Mouse (Mus musculus): Measurements from ENCODE around the gene Ogdh. TPM values are rescaled to one million over a fixed set of nuclear protein-coding genes. Genes with fewer than 3 reads are reported as not detected.

Ogdh gene
- polyA plus RNA-seq, 1 experiment from 2014 or later, result 123 TPM

DNA sequence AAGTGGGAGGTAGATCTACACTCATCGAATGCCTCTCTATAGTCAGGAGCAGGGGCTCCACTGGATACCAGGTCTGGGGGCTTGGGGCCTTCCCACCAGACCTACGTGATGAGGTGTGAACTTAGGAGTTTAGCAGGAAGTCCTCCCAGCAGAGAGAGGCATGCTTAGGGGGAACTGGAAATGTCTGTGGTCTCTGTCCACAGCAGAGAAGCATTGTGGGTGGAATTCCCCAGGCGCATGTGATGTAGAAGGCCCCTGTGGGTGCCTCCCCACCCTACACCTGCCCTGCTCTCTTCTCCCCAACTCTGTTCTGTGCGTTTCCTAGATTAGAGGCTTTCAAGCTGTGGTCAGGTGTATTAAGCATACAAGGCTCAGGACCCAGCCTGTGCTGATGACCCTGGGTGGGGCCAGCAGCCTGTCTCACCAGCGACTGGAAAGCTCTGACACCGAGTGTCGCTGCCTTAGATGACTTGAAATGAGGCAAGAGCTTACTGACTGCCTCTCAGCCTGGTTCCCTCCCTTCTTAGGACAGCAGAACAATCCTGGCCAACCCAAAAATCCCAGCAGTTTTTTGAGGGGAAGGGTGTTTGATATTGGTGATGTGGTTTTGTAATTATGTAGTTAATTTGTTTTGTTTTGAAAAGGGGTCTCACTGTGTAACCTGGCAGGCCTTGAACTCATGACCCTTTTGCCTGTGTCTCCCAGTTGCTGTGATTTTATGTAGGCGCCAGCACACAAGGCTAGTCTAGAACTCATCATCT lies 100.3 kb downstream of the Ogdh start:
- Histone ChIP-seq H3K9ac (no peak overlapping the region), H3K27me3 (ENCODE audit: control insufficient read depth, insufficient read depth, low read length) (no peaks in the 10 kb centered on the region), H3K36me3 (replicated peaks; ENCODE audit: control insufficient read depth, insufficient read depth) (peaks cover 36% of the 10 kb centered on the region), H3K9me3 (ENCODE audit: control insufficient read depth, low read length) (no peaks in the 10 kb centered on the region), H3K27ac (no peak overlapping the region), H3K4me2 (replicated peaks) (no peak overlapping the region), H3K4me1 (replicated peaks; ENCODE audit: control insufficient read depth, insufficient read depth, low read length) (peaks cover 20% of the 10 kb centered on the region), H3K4me3 (replicated peaks; ENCODE audit: low read length) (no peak overlapping the region)
- WGBS, result 94% methylated on average over 8 of the region's 8 CpGs
- ATAC-seq (ENCODE audit: low FRiP score) (no peak), DNase-seq (ENCODE audit: low spot score) (no peak)

DNA sequence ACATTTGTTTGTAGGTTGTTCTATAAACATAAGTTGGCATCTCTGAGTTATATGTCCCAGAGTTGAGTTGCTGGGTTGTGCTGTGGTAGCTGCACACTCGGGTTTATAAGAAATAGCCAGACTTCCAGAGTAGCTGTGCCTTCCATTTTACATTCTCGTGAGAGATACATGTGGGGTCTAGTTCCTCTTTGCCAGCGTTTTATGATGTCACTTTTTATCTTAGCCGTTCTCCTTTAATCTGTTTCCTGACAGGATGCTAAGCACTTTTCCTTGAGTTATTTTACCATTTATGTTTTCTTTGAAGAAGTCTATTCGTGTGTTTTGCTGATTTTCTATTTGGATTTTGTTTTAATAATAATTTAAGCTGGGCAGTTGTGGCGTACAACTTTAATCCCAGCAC lies 101.4 kb downstream of the Ogdh start:
- H3K4me1 ChIP-seq (replicated peaks; ENCODE audit: control insufficient read depth, insufficient read depth, low read length), result peaks cover 20% of the 10 kb centered on the region
- no peak for DNase-seq (ENCODE audit: low spot score)
- no peak overlapping the region for H3K9ac ChIP-seq
- no peak overlapping the region for H3K4me3 ChIP-seq (replicated peaks; ENCODE audit: low read length)
- H3K9me3 ChIP-seq (ENCODE audit: control insufficient read depth, low read length), result no peaks in the 10 kb centered on the region
- 91% methylated on average over 6 of the region's 6 CpGs for WGBS
- peaks cover 47% of the 10 kb centered on the region for H3K36me3 ChIP-seq (replicated peaks; ENCODE audit: control insufficient read depth, insufficient read depth)
- H3K27me3 ChIP-seq (ENCODE audit: control insufficient read depth, insufficient read depth, low read length), result no peaks in the 10 kb centered on the region
- no peak overlapping the region for H3K27ac ChIP-seq
- no peak overlapping the region for H3K4me2 ChIP-seq (replicated peaks)
- ATAC-seq (ENCODE audit: low FRiP score), result no peak

DNA sequence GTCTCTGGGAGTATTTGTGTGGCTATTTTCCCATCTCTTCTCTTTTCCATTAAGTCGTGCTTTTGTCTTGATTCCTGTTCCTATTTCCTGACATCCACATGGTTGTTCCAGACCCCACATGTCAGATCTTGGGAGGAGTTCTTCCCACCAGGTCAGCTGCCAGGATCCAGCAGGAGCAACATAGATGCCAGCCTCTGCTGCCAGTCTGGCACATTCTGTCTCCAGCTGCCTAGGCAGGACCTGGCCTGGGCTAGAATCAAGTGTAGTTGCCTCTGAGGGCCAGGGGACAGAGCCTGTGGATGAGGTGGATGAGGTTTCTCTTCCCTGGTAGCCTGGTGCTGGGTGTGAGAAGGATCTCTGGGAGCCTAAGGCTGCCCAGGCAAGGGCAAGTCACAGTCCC lies 102.4 kb downstream of the Ogdh start:
- peaks cover 58% of the 10 kb centered on the region for H3K36me3 ChIP-seq (replicated peaks; ENCODE audit: control insufficient read depth, insufficient read depth)
- H3K4me1 ChIP-seq (replicated peaks; ENCODE audit: control insufficient read depth, insufficient read depth, low read length), result peaks cover 20% of the 10 kb centered on the region
- H3K4me3 ChIP-seq (replicated peaks; ENCODE audit: low read length), result no peak overlapping the region
- WGBS, result 84% methylated on average over 1 of the region's 1 CpGs
- H3K9ac ChIP-seq, result 0 out of 2 replicates have a peak overlapping the region, but pooled peaks have one; percentile 16
- ATAC-seq (ENCODE audit: low FRiP score), result no peak
- H3K27me3 ChIP-seq (ENCODE audit: control insufficient read depth, insufficient read depth, low read length), result no peaks in the 10 kb centered on the region
- H3K27ac ChIP-seq, result no peak overlapping the region
- DNase-seq (ENCODE audit: low spot score), result no peak
- H3K9me3 ChIP-seq (ENCODE audit: control insufficient read depth, low read length), result no peaks in the 10 kb centered on the region
- no peak overlapping the region for H3K4me2 ChIP-seq (replicated peaks)

DNA sequence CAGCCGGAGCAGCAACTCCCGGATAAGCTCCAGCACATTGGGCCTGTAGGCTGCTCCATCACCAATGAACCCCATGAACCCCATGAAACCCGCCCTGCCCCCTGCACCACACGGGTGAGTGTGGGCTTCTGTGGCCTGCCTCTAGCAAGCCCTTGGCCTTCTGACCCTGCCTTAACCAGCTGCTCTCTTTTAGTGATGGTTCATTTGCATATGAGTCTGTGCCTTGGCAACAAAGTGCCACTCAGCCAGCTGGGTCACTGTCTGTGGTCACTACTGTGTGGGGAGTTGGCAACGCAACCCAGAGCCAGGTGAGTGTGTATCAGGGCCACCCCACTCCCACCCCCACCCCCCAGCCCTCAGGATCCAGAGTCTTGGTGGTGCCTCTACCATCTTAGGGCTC lies 104.1 kb downstream of the Ogdh start:
- no peaks in the 10 kb centered on the region for H3K9me3 ChIP-seq (ENCODE audit: control insufficient read depth, low read length)
- peaks cover 75% of the 10 kb centered on the region for H3K36me3 ChIP-seq (replicated peaks; ENCODE audit: control insufficient read depth, insufficient read depth)
- ATAC-seq (ENCODE audit: low FRiP score) (no peak; the same call in 1 of the 2 replicates), DNase-seq (ENCODE audit: low spot score) (no peak)
- H3K27ac ChIP-seq, result no peak overlapping the region
- WGBS, result 64% methylated on average over 5 of the region's 5 CpGs
- no peaks in the 10 kb centered on the region for H3K27me3 ChIP-seq (ENCODE audit: control insufficient read depth, insufficient read depth, low read length)
- H3K4me2 ChIP-seq (replicated peaks), result no peak overlapping the region
- no peak overlapping the region for H3K4me3 ChIP-seq (replicated peaks; ENCODE audit: low read length)
- H3K4me1 ChIP-seq (replicated peaks; ENCODE audit: control insufficient read depth, insufficient read depth, low read length), result peaks cover 14% of the 10 kb centered on the region
- no peak overlapping the region for H3K9ac ChIP-seq

DNA sequence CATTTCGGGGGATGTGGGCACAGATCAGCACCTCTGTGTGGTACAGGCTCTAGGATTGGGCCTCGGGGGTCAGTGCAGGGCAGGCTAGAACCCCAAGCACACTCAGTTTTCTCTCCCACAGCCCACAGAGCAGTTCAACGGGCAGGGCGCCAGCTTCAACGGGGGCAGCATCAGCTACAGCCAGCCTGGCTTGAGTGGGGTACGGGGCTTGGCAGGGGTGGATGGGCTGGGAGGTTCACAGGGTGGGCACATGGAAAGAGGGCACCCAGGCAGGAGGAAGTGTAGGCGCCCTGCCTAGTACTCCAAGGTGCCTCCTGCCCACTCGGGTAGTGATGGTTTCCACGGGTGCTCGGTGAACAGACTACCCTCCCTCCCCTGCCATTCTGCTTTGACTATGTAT lies 106.7 kb downstream of the Ogdh start:
- no peak for DNase-seq (ENCODE audit: low spot score)
- WGBS, result 92% methylated on average over 10 of the region's 10 CpGs
- Histone ChIP-seq H3K9me3 (ENCODE audit: control insufficient read depth, low read length) (no peaks in the 10 kb centered on the region), H3K4me3 (replicated peaks; ENCODE audit: low read length) (no peak overlapping the region), H3K9ac (no peak overlapping the region), H3K27ac (no peak overlapping the region), H3K36me3 (replicated peaks; ENCODE audit: control insufficient read depth, insufficient read depth) (peaks cover 89% of the 10 kb centered on the region), H3K27me3 (ENCODE audit: control insufficient read depth, insufficient read depth, low read length) (no peaks in the 10 kb centered on the region), H3K4me1 (replicated peaks; ENCODE audit: control insufficient read depth, insufficient read depth, low read length) (no peaks in the 10 kb centered on the region), H3K4me2 (replicated peaks) (no peak overlapping the region)
- ATAC-seq (ENCODE audit: low FRiP score), result no peak

DNA sequence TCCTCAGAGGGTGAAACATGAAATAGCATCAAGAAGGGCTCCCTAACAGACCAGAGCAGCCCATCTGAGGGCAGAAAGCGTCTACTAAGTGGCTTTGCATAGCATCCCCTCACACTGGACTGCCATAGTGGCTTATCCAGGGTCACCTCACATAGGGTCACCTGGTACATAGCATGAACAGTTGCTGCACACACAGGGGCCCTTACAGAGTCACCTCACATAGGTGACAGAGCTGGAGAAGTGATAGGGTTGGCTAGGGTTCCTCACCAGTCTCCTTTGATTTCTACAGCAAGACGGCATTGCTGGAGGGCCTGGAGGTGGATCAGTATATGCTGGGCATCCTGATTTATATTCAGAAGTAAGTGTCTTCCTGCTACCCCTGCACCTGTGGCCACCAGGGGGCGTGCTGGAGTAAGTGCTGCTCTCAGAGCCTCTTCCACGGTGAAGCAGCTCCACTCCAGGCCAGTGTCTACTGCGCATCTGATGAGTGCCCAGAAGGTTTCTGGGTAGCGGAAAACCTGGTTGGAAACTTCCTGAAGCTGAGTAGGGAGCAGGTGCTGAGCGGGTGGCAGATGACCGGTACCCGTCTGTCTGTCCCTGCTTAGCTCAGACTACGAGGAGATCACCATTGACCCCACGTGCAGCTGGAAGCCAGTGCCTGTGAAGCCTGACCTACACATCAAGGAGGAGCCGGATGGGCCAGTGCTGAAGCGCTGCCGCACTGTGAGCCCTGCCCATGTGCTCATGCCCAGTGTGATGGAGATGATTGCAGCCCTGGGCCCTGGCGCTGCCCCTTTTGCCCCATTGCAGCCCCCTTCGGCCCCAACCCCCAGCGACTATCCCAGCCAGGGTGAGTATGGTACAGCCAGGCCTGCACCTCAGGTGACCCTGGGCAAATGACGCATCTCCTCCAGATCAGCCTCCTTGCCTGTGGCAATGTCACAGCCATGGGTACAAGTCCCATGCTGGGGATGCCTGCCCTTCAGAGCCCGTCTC lies 111.4 kb downstream of the Ogdh start:
- Histone ChIP-seq H3K27ac (no peak overlapping the region), H3K9me3 (ENCODE audit: control insufficient read depth, low read length) (no peaks in the 10 kb centered on the region), H3K4me1 (replicated peaks; ENCODE audit: control insufficient read depth, insufficient read depth, low read length) (peaks cover 4% of the 10 kb centered on the region; the same call in 1 of the 2 replicates), H3K4me2 (replicated peaks) (no peak overlapping the region), H3K4me3 (replicated peaks; ENCODE audit: low read length) (no peak overlapping the region), H3K27me3 (ENCODE audit: control insufficient read depth, insufficient read depth, low read length) (no peaks in the 10 kb centered on the region), H3K36me3 (replicated peaks; ENCODE audit: control insufficient read depth, insufficient read depth) (peaks cover 86% of the 10 kb centered on the region), H3K9ac (no peak overlapping the region)
- ATAC-seq (ENCODE audit: low FRiP score) (no peak), DNase-seq (ENCODE audit: low spot score) (no peak)
- 88% methylated on average over 19 of the region's 19 CpGs for WGBS

DNA sequence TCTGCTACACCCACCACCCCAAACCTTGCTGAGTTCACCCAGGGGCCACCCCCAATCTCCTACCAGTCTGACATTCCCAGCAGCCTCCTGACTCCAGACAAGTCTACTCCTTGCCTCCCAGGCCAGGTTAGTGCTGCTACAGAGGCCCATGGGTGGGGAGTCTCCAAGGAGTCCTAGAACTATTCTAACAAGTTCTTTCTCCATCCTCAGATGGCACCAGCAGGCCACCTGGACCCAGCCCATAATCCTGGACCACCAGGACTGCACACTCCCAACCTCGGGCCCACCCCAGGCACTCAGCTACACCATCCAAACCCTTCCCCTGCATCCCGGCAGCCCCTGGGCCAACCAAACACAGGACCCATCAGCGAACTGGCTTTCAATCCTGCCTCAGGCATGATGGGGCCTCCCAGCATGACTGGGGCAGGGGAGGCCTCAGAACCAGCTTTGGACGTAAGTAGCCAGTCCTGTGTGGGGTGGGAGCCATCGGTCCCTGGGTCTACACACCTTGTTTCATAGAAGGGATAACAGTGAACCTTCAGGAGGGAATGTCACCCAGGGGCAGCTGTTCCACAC lies 112.5 kb downstream of the Ogdh start:
- ATAC-seq (ENCODE audit: low FRiP score), result no peak
- WGBS, result 97% methylated on average over 5 of the region's 5 CpGs
- no peak for DNase-seq (ENCODE audit: low spot score)
- Histone ChIP-seq H3K27me3 (ENCODE audit: control insufficient read depth, insufficient read depth, low read length) (no peaks in the 10 kb centered on the region), H3K36me3 (replicated peaks; ENCODE audit: control insufficient read depth, insufficient read depth) (peaks cover 75% of the 10 kb centered on the region), H3K4me2 (replicated peaks) (no peak overlapping the region), H3K9me3 (ENCODE audit: control insufficient read depth, low read length) (no peaks in the 10 kb centered on the region), H3K9ac (no peak overlapping the region), H3K4me3 (replicated peaks; ENCODE audit: low read length) (no peak overlapping the region), H3K27ac (no peak overlapping the region), H3K4me1 (replicated peaks; ENCODE audit: control insufficient read depth, insufficient read depth, low read length) (peaks cover 4% of the 10 kb centered on the region; the same call in 1 of the 2 replicates)

DNA sequence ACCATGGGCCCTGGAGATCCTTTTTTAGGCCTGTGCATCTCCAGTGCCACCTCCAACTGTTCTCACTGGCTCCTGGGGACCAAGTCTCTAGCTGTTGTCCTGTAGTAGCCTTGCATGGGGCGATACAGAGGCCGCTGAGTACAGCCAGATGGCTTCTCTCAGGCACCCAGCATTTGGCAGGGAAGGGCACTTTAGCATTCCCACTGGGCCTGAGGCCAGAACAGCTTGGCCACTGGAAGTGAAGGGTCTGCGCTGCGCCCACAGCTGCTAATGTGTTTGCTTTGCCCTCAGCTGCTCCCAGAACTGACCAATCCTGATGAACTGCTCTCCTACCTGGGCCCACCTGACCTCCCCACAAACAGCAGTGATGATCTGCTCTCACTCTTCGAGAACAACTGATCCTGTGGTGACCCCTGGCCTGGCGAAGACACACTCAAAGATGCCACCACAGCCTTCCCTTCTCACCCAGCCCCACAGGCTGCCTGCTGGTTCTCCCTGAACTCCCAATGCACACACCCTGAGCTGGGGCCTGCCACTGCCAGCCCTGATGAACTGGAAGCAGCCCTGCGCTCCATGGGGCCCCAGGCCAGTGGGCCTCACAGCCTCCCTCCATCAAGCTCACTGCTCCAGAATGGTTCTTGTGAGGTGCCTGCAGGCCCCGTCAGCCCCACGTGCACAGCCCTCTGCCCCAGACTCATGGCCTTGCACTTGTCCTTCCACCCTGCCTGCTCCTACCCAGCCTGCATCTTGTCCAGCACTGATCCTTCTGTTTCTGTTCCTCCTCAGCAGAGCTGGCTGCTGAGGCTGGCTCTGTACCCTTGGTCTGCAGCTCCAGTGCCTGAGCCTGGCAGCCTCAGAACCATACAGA lies 113.5 kb downstream of the Ogdh start:
- peaks cover 4% of the 10 kb centered on the region; the same call in 1 of the 2 replicates for H3K4me1 ChIP-seq (replicated peaks; ENCODE audit: control insufficient read depth, insufficient read depth, low read length)
- no peak for DNase-seq (ENCODE audit: low spot score)
- H3K4me2 ChIP-seq (replicated peaks), result no peak overlapping the region
- H3K27ac ChIP-seq, result peak overlapping the region; percentile 71
- no peak for ATAC-seq (ENCODE audit: low FRiP score)
- no peaks in the 10 kb centered on the region for H3K27me3 ChIP-seq (ENCODE audit: control insufficient read depth, insufficient read depth, low read length)
- peaks cover 65% of the 10 kb centered on the region for H3K36me3 ChIP-seq (replicated peaks; ENCODE audit: control insufficient read depth, insufficient read depth)
- H3K9ac ChIP-seq, result 0 out of 2 replicates have a peak overlapping the region, but pooled peaks have one; percentile 20
- no peak overlapping the region for H3K4me3 ChIP-seq (replicated peaks; ENCODE audit: low read length)
- 92% methylated on average over 9 of the region's 9 CpGs for WGBS
- H3K9me3 ChIP-seq (ENCODE audit: control insufficient read depth, low read length), result no peaks in the 10 kb centered on the region

Measured in hindbrain, embryonic 14.5 days (tissue).